Mouse (Mus musculus) urinary bladder, postnatal 10 days (tissue): ENCODE measurements around the gene Atraid.

Source experiments
- DNase-seq: peaks from one replicate; pipeline ENCODE4 v3.0.0; 2022; ENCODE audit warnings: low spot score

Gene Atraid

GRCm38 (mm10) chr5:31054261-31055215 lies 6.4 kb downstream of the Atraid start, which contains the start of gene Cad:
Gene Cad (plus strand): TSS chr5:31054780.
- peak; percentile 83 for DNase-seq

DNA sequence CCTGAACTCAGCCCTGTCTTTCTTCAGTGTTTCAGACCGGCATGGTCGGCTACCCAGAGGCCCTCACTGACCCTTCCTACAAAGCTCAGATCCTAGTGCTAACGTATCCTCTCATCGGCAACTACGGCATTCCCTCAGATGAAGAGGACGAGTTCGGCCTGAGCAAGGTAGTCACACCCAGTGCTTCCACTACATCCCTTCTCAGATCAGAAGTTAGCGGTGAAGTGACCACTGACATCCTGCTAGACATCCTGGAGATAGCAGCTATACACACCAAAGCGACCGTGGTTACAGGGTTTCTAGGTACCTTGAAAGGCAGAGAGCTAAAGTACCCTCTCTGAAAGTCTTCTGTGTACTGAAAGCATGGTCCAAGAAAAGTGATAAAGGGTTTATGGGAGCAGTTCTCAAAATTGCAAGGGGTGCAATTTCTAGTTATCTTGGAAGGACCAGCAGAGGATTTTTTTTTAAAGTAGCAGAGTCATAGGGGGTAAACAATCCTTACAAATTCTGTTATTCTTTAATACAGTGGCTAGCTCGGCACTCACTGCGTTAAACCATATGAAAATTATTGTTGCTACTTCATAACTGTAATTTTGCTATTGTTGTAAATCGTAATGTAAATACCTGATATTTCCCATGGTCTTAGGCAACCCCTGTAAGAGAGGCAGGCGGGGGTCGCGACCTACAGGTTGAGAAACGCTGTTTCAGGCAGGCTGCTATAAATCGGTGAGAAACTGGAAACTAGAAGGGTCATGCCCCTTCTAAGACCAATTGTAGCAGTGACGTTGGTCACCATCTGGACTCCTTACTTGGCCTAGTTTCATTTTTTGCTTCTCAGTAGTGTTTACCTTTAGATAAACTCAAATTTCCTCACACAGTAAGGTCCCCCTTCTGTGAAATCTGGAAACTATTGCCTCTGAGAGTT lies 7.4 kb downstream of the Atraid start:
- no peak for DNase-seq

DNA sequence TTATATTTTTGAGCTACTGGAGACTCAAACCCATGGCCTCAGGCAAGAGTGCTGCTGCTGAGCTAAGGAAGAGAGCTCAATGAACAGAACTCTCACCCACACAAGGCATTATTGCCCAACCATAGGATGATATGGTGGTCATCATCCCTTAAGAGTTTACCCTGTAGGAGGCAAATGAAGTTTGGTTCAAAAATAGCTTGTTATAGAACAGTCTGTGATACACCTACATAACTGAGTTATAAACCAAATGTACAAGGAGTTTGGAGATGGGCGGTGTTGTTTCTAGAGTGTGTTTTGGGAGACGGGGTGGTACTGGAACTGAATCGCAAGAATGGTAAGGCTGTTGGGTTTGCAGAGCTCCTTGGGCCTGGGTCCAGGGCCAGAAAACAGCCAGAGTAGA lies 21.7 kb downstream of the Atraid start:
- DNase-seq = no peak

GRCm38 (mm10) chr5:31071059-31071458 lies 22.9 kb downstream of the Atraid start:
- DNase-seq = no peak

DNA sequence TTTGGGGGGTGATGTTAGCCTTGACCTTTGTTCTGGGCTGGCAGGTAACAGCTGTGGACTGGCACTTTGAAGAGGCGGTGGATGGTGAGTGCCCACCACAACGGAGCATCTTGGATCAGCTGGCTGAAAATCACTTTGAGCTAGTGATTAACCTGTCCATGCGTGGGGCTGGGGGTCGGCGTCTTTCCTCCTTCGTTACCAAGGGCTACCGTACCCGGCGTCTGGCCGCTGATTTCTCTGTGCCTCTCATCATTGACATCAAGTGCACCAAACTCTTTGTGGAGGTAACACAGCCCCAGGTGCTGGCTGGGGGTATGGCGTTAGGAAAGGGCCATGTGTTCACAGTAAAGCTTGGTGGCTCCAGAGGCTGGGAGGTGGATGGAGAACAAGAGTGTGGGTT lies 23.7 kb downstream of the Atraid start:
- DNase-seq = no peak

- no peak for DNase-seq
These were observed 25.1 kb downstream of the Atraid start for GRCm38 (mm10) chr5:31073176-31073575.

DNA sequence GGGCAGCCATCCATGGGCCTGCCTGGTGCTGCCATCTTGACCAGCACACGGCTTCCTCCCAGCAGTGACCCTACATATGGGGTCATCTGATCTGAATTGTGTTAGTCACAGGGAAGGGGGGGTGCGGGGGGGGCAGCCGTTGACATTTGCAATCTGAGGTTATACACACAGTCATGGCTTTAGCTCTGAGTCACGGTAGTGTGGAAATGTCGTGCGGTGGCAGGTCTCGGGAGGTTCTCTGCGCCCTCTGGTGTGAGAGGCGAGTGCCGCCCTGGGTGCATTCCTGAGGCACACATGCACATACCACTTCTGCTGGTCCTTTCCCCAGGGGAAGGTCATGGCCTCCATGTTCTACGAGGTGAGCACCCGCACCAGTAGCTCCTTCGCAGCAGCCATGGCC lies 28.2 kb downstream of the Atraid start:
- DNase-seq = no peak

DNA sequence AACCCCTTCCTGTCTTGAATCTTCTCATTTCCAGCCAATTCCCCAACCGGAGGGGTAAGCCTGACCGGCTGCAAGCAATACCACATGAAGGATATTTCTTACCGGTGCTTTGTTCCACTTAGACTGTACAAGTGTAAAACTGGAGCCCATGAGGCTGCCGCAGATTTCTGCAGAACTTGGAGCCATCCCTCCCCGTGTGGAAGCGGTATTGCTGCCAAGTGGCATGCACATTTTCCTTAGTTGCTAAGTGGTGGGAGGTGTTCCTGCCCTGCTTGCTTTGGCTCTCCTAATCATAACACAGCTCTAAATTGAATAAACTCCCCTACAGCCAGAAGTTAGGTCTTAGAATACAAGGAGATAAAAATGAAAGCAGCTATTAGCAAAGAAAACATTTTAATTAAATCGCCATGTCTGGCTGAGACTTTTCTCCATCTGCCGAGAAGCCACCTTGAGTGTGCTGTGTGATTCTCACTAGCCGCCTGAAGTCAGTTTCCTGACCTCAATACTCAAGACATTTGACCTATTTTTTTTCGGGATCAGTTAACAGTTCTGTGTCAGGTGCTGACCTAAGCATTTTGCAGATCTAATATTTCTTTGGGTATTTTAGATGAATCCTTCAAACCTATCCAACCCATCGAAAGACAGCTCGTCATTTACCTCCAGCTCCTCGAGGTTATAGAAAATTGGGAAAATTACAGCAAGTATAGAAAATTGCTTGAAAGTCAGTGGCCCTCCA lies 32.1 kb downstream of the Atraid start:
- DNase-seq = no peak

GRCm38 (mm10) chr5:31080795-31081164 lies 32.7 kb downstream of the Atraid start:
- no peak for DNase-seq

DNA sequence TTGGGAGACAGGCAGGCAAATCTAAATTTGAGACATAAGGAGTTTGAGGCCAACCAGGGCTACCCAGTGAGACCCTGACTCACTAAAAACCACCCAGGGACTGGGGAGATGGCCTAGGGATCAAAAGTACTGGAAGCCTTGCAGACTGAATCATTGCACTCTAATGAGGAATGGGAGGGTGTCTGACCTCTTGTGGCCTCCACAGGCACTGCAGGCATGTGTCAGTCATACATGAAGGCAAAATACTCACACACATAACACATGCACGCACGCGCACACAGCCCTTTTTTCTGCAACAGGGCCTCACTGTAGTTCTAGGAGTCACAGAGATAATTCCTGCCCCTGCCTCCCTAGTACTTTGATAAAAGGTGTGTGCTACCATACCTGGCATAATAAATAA lies 33.3 kb downstream of the Atraid start:
- DNase-seq = no peak

DNA sequence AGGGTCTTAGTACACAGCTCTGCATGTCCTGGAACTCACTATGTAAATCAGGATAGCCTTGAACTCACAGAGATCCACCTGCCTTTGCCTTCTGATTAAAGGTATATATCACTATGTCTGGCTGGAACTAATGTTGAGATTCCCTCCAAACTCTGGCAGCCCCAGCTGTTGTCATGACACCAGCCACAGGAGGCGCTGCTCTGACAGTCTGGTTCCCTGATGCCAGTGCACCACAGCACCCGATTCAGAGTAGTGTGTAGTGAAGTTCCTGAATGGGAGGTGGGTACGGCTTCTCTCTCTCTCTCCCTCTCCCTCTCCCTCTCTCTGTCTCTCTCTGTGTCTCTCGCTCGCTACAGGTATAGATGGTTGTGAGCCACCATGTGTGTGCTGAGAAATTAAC lies 34.2 kb downstream of the Atraid start:
- DNase-seq = no peak

DNA sequence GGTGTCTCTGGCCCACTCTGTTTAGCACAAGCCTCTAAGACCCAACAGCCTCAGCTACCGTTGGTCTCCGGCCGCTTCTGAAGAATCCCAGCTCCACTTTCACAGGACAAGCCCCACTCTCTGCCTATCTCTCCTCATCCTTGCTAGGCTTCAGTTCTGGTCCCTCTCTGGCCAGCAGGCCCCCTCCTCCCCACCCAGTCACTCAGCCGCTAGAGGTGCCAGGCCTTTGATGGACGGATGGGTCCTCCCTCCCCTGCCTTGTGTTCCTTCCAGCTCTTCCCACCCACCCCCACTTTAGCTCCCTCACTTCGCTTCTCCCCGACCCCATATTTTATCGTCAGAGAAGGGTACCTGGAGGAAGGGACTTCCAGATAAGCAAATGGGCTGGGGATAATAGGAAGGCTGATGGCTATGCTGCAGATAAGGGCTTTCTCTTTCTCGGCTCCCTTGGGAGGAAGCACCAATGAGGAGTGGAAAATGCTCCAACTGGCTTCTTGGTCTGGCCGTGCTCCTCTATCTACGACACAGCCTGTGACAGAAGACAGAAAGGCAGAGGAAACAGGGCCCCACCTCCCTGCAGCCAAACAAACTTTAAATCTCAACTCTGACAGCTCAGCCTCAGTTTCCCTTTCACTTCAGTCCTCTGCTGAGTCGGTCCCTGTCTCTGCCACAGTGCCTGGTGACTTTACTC lies 35.0 kb downstream of the Atraid start:
- DNase-seq = no peak

DNA sequence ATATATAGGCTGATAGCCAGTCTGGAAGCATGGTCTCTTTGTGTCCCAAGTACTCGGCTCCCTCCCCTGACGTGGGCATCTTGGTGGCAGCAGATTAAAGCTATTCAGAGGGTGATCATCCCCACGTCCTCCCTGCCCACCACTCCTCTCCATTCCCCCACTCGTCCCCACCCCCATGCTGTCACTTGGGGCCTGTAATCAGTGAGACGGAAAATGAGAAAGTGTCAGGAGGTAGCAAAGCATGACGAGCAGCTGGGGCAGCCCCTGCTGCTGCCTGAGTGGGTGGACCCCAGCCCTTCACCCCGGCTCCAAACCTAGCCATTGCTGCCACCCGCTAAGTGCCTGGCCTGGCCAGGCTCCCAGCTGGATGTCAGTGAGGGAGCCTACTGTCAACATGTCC lies 35.8 kb downstream of the Atraid start:
- DNase-seq = no peak

GRCm38 (mm10) chr5:31086606-31087005 lies 38.5 kb downstream of the Atraid start:
- no peak for DNase-seq

DNA sequence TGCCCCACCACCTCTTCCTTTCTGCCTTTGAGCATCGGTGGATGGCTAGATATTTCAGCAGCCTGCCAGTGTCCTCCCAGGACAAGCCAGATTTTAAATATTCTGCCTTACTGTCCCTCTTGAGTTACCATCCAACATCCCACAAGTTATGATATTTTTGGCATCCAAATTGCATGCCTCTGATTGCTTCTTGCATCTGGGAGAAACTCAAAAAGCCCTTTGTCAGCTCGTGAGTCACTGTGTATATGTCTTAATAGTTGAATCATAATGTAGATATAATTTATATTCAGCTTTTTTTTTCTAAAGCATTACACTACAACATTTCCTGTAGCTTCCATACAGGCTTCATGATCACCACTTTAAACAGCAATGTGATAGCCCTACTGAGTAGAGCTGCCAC lies 39.0 kb downstream of the Atraid start:
- DNase-seq = no peak

DNA sequence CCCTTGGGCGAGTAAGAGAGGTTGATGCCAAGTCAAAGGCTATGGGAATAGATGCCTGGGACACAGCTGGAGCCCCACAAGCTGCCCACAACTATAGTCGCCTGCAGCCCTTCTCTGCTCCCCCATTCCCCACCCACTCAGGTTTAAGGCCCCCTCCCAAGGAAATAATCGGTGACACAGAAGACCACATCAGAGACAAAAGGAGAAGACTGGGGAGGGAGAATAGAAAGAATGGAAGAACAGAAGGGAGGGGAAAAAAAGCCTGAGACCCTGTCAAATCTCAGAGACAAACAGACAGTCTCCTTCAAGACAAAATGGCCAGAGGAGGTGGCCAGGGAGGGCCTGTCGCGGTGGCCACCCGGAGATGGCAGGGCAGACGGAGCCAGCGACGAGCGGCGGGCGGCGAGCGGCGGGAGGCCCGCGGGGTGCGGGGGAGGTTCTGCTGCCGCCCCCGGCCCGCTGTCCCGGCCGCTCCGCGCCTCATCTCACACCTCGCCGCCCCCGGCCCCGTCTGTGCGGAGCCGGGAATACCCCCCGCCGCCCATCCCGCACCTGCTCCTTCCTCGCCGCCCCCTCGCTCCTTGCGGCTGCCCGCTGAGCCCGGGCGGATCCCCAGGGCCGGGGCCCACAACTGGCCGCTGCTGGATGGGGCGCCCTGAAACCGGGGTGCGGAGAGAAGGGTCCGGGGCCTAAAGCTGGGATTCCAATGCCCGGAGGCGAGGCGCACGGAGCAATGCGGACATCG lies 44.3 kb downstream of the Atraid start:
- DNase-seq = no peak

DNA sequence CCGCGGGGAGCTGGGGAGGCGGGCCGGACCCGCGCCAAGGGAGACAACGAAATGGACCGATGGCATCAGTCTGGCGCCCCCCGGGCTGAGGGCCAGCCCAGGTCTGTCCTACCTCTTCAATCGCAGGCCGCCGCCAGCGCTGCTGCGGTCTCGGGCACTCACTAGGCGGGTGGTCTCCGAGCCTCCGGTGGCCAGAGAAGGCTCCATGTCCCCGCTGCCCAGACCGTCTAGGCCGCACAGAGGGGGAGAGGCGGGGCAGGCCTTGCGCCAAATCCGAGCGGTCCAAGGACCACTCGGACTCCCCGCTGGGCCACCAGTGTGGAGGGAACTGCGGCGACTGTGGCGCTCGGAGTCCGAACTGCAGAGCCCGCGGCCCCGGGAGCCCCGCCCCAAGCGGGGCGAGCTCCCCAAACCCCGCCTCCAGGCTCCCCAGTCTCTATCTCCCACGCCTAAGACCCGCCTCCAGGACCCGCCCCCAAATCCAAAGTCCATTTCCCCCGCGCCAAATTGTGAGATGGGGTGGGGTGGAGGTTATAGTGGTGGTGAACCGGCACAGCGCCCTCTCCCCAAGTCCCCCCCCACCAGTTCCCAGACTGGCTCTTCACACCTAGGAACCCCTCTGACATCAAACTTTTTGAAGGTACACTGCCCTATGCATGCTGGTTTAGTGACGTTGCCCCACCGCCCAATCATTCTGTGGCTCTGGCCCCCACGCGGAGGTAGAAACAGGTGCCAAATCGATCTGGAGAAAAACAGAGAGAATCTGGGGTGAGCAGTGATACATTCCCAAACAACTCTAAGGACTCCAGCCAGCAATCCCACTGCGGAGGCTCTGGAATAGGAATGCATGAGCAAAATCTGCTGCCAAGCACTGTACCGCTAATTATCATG lies 45.3 kb downstream of the Atraid start:
- DNase-seq = no peak

DNA sequence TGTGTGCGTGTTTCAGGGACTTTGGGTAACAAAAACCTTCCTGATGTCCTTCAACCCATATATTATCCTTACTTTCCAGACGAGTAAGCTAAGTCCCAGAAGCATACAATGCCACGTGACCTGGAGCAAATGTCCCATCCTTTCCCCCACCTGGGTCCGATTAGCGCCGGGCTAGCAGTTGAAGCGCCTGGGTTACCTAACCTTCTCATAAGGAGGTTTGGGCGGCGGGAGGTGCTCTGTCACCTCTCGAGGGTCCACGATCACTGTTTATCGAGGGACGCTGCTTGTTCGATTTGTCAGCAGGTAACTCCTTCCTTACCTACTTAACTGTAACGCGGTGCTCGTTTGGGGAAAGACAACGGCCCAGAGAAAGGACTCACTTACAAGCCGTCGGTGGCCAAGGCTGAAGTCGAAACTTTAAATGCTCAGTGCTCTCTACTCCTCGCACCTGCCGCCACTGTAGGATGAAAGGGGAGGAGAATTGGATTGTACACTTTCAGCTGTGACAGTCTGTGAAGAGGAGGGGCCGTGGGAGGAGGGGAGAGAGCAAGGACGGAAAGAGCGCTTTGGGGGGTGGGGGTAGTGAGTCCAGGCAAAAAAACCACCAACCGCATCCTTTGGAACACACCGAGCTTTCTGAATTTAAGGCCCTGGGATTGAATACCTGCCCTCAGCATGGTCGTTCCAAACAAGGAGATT lies 46.1 kb downstream of the Atraid start:
- no peak for DNase-seq
